Mouse (Mus musculus): ENCODE measurements around the gene Vmn2r26. TPM values are rescaled to one million over a fixed set of nuclear protein-coding genes. Genes with fewer than 3 reads are reported as not detected.
"Not testable (repeated sequence)": the region's sequence is repeated elsewhere in the genome, so short reads cannot be mapped to it uniquely, and the experiment has no call there.

Gene Vmn2r26
- 0.05 TPM in 1 of 2 replicates, not detected in the other for total RNA-seq (2014; rRNA removed)
- polyA plus RNA-seq (2015; fragmentation: Nextera tagmentation; extraction: Ambion mirVana), result not detected in 2 replicates

DNA sequence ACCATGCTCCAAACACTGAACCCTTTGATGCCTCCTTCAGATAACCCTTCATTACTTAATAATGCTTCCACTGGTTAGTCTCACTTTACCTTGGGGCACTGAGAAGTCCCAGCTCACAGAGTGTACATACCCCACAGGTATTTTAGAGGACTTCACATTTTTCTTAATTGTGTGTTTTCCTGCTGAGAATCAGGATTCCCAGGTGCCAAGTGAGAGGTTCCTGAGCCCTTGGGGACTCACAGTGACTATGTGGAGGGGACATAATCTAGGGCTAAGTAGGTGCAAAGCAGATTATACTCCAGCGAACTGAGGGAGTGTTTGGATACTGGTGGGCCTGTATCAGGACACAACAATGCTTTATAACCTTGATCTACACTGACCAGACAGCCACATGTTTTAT is at the start of gene Vmn2r26:
Gene Vmn2r26 (plus strand): TSS at position 301 of the 400 bp plus-strand sequence.
- not testable (repeated sequence) for ATAC-seq (ENCODE audit: low FRiP score); H3K36me3 ChIP-seq (ENCODE audit: insufficient read depth, low read length)

DNA sequence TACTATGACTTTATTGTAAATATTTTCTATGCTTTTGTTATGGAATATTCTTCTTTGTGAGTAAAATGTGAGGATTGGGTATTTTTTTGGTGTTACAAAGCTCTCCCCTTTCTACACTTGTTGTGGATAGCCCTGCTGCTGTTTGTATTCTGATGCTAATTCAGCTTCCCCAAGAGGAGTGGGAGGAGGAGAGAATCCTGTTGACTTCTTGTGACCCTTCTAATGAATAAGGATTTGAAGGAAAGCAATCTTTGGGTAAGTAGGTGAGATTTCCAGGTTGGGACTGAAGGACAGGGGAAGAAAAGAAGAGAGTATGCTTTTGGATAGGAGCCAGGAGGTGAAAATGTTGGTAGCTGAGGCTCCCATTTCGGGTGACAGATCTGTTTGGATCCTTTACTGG is 3.5 kb upstream of the Vmn2r26 start:
- Histone ChIP-seq H3K27ac (ENCODE audit: low read depth, low read length) (no peak overlapping the region), H3K36me3 (ENCODE audit: insufficient read depth, low read length) (no peaks in the 10 kb centered on the region), H3K4me1 (ENCODE audit: insufficient read depth, low read length) (no peaks in the 10 kb centered on the region), H3K9ac (replicated peaks; ENCODE audit: low read length, poor library complexity, severe bottlenecking) (no peak overlapping the region), H3K27me3 (ENCODE audit: insufficient read depth, low read length) (no peaks in the 10 kb centered on the region), H3K4me2 (ENCODE audit: low read depth, low read length, poor library complexity, severe bottlenecking) (no peak overlapping the region), H3K4me3 (ENCODE audit: low read depth, low read length) (no peak overlapping the region), H3K9me3 (ENCODE audit: low read length) (no peaks in the 10 kb centered on the region)
- 31% methylated on average over 1 of the region's 1 CpGs for WGBS
- no peak for TF ChIP-seq CTCF (IDR thresholded peaks at IDR 0.05)
- DNase-seq (ENCODE audit: low spot score) (no peak), ATAC-seq (ENCODE audit: low FRiP score) (no peak)

More for the DNA sequence above, at the start of gene Vmn2r26:
- H3K4me3 ChIP-seq (ENCODE audit: low read depth, low read length); DNase-seq (ENCODE audit: low spot score); H3K4me1 ChIP-seq (ENCODE audit: insufficient read depth, low read length); H3K9ac ChIP-seq (replicated peaks; ENCODE audit: low read length, poor library complexity, severe bottlenecking); H3K27ac ChIP-seq (ENCODE audit: low read depth, low read length); H3K4me2 ChIP-seq (ENCODE audit: low read depth, low read length, poor library complexity, severe bottlenecking); H3K27me3 ChIP-seq (ENCODE audit: insufficient read depth, low read length); H3K9me3 ChIP-seq (ENCODE audit: low read length): not testable (repeated sequence)
- 44% methylated on average over 1 of the region's 1 CpGs for WGBS

DNA sequence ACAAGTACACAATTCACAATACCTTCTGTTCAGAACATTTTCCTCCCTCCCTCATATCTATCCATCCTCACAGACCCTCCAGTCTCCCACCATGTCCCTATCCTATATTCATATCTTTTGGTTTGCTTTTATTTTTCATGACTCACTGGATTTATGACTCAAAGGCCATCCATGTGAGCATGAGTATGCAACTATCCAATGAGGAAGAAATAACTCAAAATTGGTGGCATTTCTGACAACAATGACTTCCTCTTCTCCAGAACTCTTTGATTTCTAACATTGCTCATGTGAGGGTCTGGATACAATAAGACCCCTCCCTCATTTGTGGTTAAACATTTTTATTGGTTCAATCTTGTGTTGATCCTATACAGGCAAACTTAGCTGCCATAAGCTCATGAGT is 24.0 kb downstream of the Vmn2r26 start:
- Histone ChIP-seq H3K4me3 (ENCODE audit: low read depth, low read length) (no peak overlapping the region), H3K36me3 (ENCODE audit: insufficient read depth, low read length) (no peaks in the 10 kb centered on the region), H3K27ac (ENCODE audit: low read depth, low read length) (no peak overlapping the region), H3K27me3 (ENCODE audit: insufficient read depth, low read length) (no peaks in the 10 kb centered on the region), H3K4me2 (ENCODE audit: low read depth, low read length, poor library complexity, severe bottlenecking) (no peak overlapping the region), H3K4me1 (ENCODE audit: insufficient read depth, low read length) (no peaks in the 10 kb centered on the region), H3K9me3 (ENCODE audit: low read length) (no peaks in the 10 kb centered on the region), H3K9ac (replicated peaks; ENCODE audit: low read length, poor library complexity, severe bottlenecking) (no peak overlapping the region)
- DNase-seq (ENCODE audit: low spot score), result no peak
- ATAC-seq (ENCODE audit: low FRiP score), result no peak
- TF ChIP-seq CTCF (IDR thresholded peaks at IDR 0.05), result no peak

DNA sequence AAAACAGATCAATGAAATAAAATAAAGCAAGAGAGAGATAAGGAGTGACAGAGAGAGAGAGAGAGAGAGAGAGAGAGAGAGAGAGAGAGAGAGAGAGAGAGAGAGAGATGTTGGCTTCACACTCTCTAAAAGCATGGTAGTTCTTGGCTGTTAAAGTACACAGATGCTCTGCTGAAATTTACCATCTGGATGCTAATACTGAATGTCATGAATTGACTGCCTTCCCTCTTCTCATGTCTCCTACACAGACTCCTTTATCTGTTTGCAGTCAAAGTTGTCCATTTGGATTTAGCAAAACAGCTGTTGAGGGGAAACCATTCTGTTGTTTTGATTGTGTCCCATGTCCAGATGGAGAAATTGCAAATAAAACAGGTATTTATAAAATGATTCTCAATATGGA is 29.2 kb downstream of the Vmn2r26 start:
- not testable (repeated sequence) for H3K9ac ChIP-seq (replicated peaks; ENCODE audit: low read length, poor library complexity, severe bottlenecking); ATAC-seq (ENCODE audit: low FRiP score); H3K27ac ChIP-seq (ENCODE audit: low read depth, low read length); H3K4me2 ChIP-seq (ENCODE audit: low read depth, low read length, poor library complexity, severe bottlenecking); H3K4me3 ChIP-seq (ENCODE audit: low read depth, low read length); H3K4me1 ChIP-seq (ENCODE audit: insufficient read depth, low read length); H3K36me3 ChIP-seq (ENCODE audit: insufficient read depth, low read length); DNase-seq (ENCODE audit: low spot score); H3K9me3 ChIP-seq (ENCODE audit: low read length); H3K27me3 ChIP-seq (ENCODE audit: insufficient read depth, low read length)

DNA sequence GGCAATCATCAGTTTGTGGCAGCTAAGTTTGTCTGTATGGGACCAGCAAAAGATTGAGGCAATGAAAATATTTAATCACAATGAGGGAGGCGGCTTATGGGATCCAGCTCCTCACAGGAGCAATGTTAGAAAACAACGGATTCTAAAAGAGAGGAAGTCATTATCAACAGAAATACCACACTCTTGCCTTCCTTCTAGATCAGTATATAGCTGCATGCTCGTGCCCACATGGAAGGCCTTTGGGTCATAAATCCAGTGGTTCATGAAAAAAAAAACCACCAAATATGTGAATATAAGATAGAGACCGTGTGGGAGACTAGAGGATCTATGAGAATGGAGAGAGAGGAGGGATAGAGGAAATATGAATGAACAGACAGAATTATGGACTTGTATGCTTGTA is 78.0 kb downstream of the Vmn2r26 start:
- TF ChIP-seq CTCF (IDR thresholded peaks at IDR 0.05), result no peak
- H3K36me3 ChIP-seq (ENCODE audit: insufficient read depth, low read length), result no peaks in the 10 kb centered on the region
- DNase-seq (ENCODE audit: low spot score) (no peak), ATAC-seq (ENCODE audit: low FRiP score) (no peak)
- no peak overlapping the region for H3K9ac ChIP-seq (replicated peaks; ENCODE audit: low read length, poor library complexity, severe bottlenecking)
- 84% methylated on average over 4 of the region's 4 CpGs for WGBS
- H3K9me3 ChIP-seq (ENCODE audit: low read length), result no peaks in the 10 kb centered on the region
- H3K4me1 ChIP-seq (ENCODE audit: insufficient read depth, low read length), result no peaks in the 10 kb centered on the region
- no peak overlapping the region for H3K4me3 ChIP-seq (ENCODE audit: low read depth, low read length)
- H3K27ac ChIP-seq (ENCODE audit: low read depth, low read length), result no peak overlapping the region
- H3K27me3 ChIP-seq (ENCODE audit: insufficient read depth, low read length), result no peaks in the 10 kb centered on the region
- H3K4me2 ChIP-seq (ENCODE audit: low read depth, low read length, poor library complexity, severe bottlenecking), result no peak overlapping the region

Other genes starting within 250 kb of the Vmn2r26 start
- gene Vmn2r24, start 245.7 kb upstream of the Vmn2r26 start, total RNA-seq (2014; rRNA removed), result not detected in 2 replicates
- not detected in 2 replicates for gene Vmn2r24, start 245.7 kb upstream of the Vmn2r26 start, polyA plus RNA-seq (2015; fragmentation: Nextera tagmentation; extraction: Ambion mirVana)
- not detected in 2 replicates for gene Vmn2r25, start 171.1 kb upstream of the Vmn2r26 start, total RNA-seq (2014; rRNA removed)
- gene Vmn2r25, start 171.1 kb upstream of the Vmn2r26 start, polyA plus RNA-seq (2015; fragmentation: Nextera tagmentation; extraction: Ambion mirVana), result not detected in 2 replicates
- gene Vmn2r27, start 207.3 kb downstream of the Vmn2r26 start, total RNA-seq (2014; rRNA removed), result not detected in 2 replicates
- not detected in 2 replicates for gene Vmn2r27, start 207.3 kb downstream of the Vmn2r26 start, polyA plus RNA-seq (2015; fragmentation: Nextera tagmentation; extraction: Ambion mirVana)

All from midbrain, postnatal 0 days (tissue).